Mouse (Mus musculus): Measurements from ENCODE around the gene Yju2. TPM values are rescaled to one million over a fixed set of nuclear protein-coding genes. Genes with fewer than 3 reads are reported as not detected.
A peak's percentile ranks its signal among the peaks of the same experiment; 100 is the strongest.

Yju2 gene
- total RNA-seq, 2 experiments from 2014 or later = 14.1 to 15.8 TPM

DNA sequence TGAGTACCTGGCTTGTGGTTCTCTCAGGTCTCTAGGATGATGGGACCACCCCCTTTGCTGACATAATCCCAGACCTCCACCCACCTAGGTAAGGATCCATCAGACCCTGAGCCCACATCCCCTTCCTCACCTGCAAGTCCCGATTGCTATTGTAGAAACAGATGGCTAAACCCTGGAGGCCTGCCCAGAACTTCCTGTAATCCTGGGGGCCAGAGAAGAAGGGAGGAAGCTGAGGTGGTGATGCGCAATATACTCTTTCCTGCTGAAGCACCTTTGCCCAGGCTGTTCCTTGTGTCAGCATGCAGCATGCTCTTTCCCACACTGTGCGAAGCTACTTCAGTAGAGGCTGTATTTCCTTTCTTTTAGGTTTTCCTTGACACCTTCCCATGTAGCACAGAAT, 44.1 kb downstream of the Yju2 start:
- intact Hi-C loops (cut with DNase I) = no loop called here
- DNase-seq (ENCODE audit: low spot score in 2 of 2) = no peak

- intact Hi-C loops (cut with DNase I) = no loop called here
- no peak for DNase-seq (ENCODE audit: low spot score in 2 of 2)
Observed at GRCm38 (mm10) chr17:56005415-56006061, 46.6 kb downstream of the Yju2 start, which contains the start of the genes Stap2 and Mpnd. Gene Stap2 (minus strand): TSS chr17:56005584. Gene Mpnd (plus strand): TSS chr17:56005711.

- DNase-seq (ENCODE audit: low spot score in 2 of 2) = no peak
- intact Hi-C loops (cut with DNase I) = no loop called here
Observed at GRCm38 (mm10) chr17:56006956-56007355, 48.1 kb downstream of the Yju2 start.

- no peak for DNase-seq (ENCODE audit: low spot score in 2 of 2)
- intact Hi-C loops (cut with DNase I) = loop anchor here (2.0 kb wide), 1 partner anchor 49 kb away; the partner anchor contains the start of gene Yju2
Observed at GRCm38 (mm10) chr17:56007444-56008355, 48.8 kb downstream of the Yju2 start.

- peak; percentile 91 to 93 for DNase-seq (ENCODE audit: low spot score in 2 of 2)
- intact Hi-C loops (cut with DNase I) = loop anchor here (2.0 kb wide), 1 partner anchor 50 kb away; the partner anchor contains the start of gene Yju2
Observed at GRCm38 (mm10) chr17:56008356-56009087, 49.6 kb downstream of the Yju2 start.

DNA sequence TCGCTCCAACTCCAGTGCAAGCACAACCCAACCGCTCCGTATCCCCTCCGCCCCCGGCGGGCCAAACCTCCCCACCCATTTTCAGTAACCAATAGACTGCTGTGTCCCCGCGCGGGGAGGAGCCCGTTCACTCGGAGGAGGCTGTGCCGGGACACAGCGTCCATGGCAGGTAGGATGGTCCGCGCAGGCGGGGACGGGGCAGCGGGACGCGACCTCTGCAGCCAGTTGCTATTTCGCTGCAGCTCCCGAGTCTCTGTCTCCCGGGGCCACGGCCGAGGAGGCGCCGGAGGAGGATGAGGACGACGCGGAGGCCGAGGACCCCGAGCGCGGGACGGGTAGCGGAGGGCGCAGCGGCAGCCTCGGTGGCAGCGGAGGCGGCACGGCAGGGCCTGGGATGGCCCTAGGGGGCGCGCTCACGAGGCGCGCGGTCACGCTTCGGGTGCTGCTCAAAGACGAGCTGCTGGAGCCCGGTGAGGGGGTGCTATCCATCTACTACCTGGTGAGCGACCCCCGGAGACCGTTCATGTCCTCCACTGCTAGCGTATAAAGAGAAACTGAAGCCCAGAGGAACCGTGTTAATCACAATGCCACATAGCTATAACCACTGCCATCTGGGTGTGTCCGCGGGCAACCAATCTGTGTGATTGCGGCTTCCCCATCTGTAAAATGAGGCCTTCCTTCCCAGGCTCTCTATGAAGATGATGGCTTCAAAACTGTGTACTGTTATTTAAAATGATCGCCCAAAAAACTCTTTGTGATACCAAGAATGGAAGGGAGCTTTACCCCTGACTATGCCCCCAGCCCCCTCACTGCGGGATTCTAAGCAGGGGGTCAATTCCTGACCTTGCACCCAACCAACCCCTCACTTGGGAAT, 50.4 kb downstream of the Yju2 start:
- peak; percentile 92 to 93 for DNase-seq (ENCODE audit: low spot score in 2 of 2)
- intact Hi-C loops (cut with DNase I) = loop anchor here (2.0 kb wide), 1 partner anchor 51 kb away; the partner anchor contains the start of gene Yju2

- intact Hi-C loops (cut with DNase I) = loop anchor here (2.0 to 5.0 kb wide), 2 partner anchors 33 to 51 kb away; partner anchors contain the start of gene Yju2
- DNase-seq (ENCODE audit: low spot score in 2 of 2) = no peak
Observed at GRCm38 (mm10) chr17:56009962-56010240, 51.0 kb downstream of the Yju2 start.

DNA sequence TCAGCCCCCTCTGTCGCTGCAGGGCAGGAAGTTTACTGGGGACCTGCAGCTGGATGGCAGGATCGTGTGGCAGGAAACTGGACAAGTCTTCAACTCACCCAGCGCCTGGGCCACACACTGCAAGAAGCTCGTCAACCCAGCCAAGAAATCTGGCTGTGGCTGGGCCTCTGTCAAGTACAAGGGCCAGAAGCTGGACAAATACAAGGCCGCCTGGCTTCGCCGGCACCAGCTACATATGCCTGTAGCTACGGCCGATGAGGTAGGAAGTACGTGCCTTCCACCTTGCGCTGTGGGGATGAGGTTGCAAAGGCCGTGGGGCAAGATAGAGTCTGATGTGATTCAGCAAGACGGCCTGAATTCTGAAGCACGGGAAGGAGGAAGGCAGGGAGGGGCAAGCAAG, 51.4 kb downstream of the Yju2 start:
- intact Hi-C loops (cut with DNase I) = loop anchor here (5.0 kb wide), 1 partner anchor 33 kb away; no protein-coding TSS in a partner anchor

GRCm38 (mm10) chr17:56010681-56011080, 51.8 kb downstream of the Yju2 start:
- intact Hi-C loops (cut with DNase I) = loop anchor here (5.0 kb wide), 1 partner anchor 33 kb away; no protein-coding TSS in a partner anchor
- peak; percentile 64 to 75 for DNase-seq (ENCODE audit: low spot score in 2 of 2)

More for the DNA sequence above, 51.4 kb downstream of the Yju2 start:
- no peak for DNase-seq (ENCODE audit: low spot score in 2 of 2)

GRCm38 (mm10) chr17:56011441-56011840, 52.5 kb downstream of the Yju2 start:
- intact Hi-C loops (cut with DNase I) = loop anchor here (5.0 kb wide), 1 partner anchor 34 kb away; no protein-coding TSS in a partner anchor
- DNase-seq (ENCODE audit: low spot score in 2 of 2) = no peak

DNA sequence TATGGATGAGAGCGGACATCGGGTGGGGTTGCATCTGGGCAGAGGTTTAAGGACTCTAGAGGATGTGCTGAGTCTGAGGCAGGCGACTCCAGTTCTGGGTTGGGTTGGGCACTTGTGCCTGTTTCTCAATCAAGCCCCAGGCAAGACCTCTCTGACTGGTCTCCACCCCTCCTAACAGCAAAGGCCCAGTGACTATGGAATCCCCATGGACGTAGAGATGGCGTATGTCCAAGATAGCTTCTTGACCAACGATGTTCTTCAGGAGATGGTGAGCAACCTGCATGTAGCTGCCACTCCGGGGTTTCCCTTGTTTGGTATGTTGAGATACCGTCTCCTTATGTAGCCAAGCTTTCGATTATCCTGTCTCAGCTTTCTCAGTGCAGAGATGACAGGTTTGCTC, 56.4 kb downstream of the Yju2 start:
- intact Hi-C loops (cut with DNase I) = no loop called here
- DNase-seq (ENCODE audit: low spot score in 2 of 2) = no peak

DNA sequence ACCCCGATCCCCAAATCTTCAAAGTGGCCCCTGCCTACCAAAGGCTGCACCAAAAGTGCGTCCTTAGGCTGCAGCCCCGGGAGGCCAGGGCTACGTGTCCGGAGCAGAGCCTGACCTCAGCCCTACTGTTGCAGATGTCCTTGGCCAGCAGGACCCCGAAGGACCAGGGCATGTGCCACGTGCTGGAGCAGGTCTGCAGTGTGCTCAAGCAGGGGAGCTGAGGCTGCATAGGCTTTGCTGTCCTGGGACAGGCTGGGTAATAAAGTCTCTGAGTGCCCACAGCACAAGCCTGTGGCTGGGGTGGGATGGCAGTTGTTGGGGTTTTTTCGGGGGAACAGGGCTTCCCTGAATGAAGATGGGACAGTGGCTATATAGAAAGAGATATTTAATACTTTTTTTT, 57.5 kb downstream of the Yju2 start:
- intact Hi-C loops (cut with DNase I) = no loop called here
- DNase-seq (ENCODE audit: low spot score in 2 of 2) = no peak

GRCm38 (mm10) chr17:56016793-56017785, 58.2 kb downstream of the Yju2 start:
- no peak for DNase-seq (ENCODE audit: low spot score in 2 of 2)
- intact Hi-C loops (cut with DNase I) = no loop called here

GRCm38 (mm10) chr17:56017848-56018247, 58.9 kb downstream of the Yju2 start:
- intact Hi-C loops (cut with DNase I) = no loop called here
- DNase-seq (ENCODE audit: low spot score in 2 of 2) = no peak
